Mouse (Mus musculus) C2C12 (cell line): ENCODE measurements around the gene Tigit.
A peak's percentile ranks its signal among the peaks of the same experiment; 100 is the strongest.

Experiments
- CEBPB ChIP-seq: IDR thresholded peaks from one replicate; pipeline ENCODE4 v1.6.1; 2011; ENCODE audit warnings: low read depth, mild to moderate bottlenecking, control low read depth, moderate library complexity
- CTCF ChIP-seq: IDR thresholded peaks from one replicate; pipeline ENCODE4 v1.5.1; 2011; ENCODE audit not compliant: control insufficient read depth, insufficient read depth, insufficient read length
- FOSL1 ChIP-seq: IDR thresholded peaks from one replicate; pipeline ENCODE4 v1.8.0; 2011; ENCODE audit warnings: mild to moderate bottlenecking, low read length; ENCODE audit not compliant: poor library complexity, insufficient read depth, severe bottlenecking
- MAX ChIP-seq: IDR thresholded peaks from one replicate; pipeline ENCODE4 v1.6.1; 2011; ENCODE audit warnings: mild to moderate bottlenecking, control low read depth
- MYOD1 ChIP-seq: IDR thresholded peaks from one replicate; pipeline ENCODE4 v1.6.1; 2011; ENCODE audit warnings: low read depth; ENCODE audit not compliant: control insufficient read depth, insufficient read length
- MYOG ChIP-seq: IDR thresholded peaks from one replicate; pipeline ENCODE4 v1.6.1; 2011; ENCODE audit not compliant: control insufficient read depth, insufficient read length; ENCODE audit errors: extremely low read depth
- USF1 ChIP-seq: IDR thresholded peaks from one replicate; pipeline ENCODE4 v1.6.1; 2011; ENCODE audit warnings: low read depth, mild to moderate bottlenecking, control low read depth, moderate library complexity

DNA sequence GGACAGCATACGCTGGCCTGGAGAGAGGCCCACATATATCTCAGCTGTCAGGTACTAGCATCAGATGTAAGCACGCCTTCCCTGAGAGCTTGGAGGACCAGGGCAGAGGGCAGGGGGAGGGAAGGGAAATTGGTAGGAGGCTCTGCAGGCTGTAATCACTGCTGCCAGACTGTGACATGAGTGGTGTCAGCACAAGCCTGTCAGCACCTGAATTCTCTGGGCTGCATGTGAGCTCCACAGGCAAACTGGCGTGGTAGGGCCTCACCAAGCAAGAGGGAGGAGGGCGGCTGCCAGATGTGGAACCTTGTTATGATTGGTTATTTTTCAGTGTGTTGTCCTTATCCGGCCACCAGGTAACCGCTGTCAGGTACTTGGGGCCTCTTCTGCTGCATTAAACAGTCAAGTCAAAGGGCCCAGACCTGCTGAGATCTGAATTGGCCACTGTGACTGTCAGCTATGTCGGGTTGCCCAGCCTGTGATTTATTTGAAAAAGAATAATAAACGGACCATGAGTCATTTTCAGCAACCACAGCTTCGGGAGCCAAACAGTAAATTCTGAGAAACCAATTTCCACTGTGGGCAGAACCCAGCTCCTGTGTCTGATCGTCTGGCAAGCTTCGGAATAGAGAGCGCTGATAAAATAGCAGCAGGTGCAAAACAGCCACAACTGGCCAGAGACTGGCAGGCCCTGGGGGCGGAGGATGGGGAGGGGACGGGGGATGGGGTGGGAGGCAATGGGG lies 38.0 kb upstream of the Tigit start:
- no peak for TF ChIP-seq CTCF
- TF ChIP-seq MAX = no peak
- no peak for TF ChIP-seq USF1
- TF ChIP-seq FOSL1 = peak; percentile 72
- no peak for TF ChIP-seq CEBPB
- no peak for TF ChIP-seq MYOG
- peak; percentile 78 for TF ChIP-seq MYOD1
